Mouse (Mus musculus) midbrain, embryonic 12.5 days (tissue): ENCODE data around the gene Zfp639. TPM values are rescaled to one million over a fixed set of nuclear protein-coding genes. Genes with fewer than 3 reads are reported as not detected.

ENCODE experiments used
- ATAC-seq: fragments of 200-750 bp; cut with Nextera tagmentation; 2 replicates; pipeline ENCODE4 v1.8.0; 2017; ENCODE audit warnings: low read depth, moderate TSS enrichment, moderate library complexity; ENCODE audit not compliant: low FRiP score
- H3K27ac ChIP-seq: fragments of 300-500 bp; sonication (generic); replicated peaks from 2 replicates; pipeline ENCODE4 v1.5.1; 2016; ENCODE audit warnings: mild to moderate bottlenecking
- H3K27me3 ChIP-seq: fragments of 300-500 bp; sonication (generic); 2 replicates; pipeline ENCODE4 v1.6.1; 2016; ENCODE audit warnings: mild to moderate bottlenecking
- H3K36me3 ChIP-seq: fragments of 300-500 bp; sonication (generic); 2 replicates; pipeline ENCODE4 v1.6.1; 2016
- H3K4me1 ChIP-seq: fragments of 300-500 bp; sonication (generic); 2 replicates; pipeline ENCODE4 v1.6.1; 2016
- H3K4me2 ChIP-seq: fragments of 300-500 bp; sonication (generic); replicated peaks from 2 replicates; pipeline ENCODE4 v1.6.1; 2016; ENCODE audit warnings: mild to moderate bottlenecking, moderate library complexity
- H3K4me3 ChIP-seq: fragments of 300-500 bp; sonication (generic); 2 replicates; pipeline ENCODE4 v1.5.1; 2016; ENCODE audit warnings: mild to moderate bottlenecking
- H3K9ac ChIP-seq: fragments of 300-500 bp; sonication (generic); replicated peaks from 2 replicates; pipeline ENCODE4 v1.6.1; 2016; ENCODE audit warnings: mild to moderate bottlenecking, moderate library complexity
- H3K9me3 ChIP-seq: fragments of 300-500 bp; sonication (generic); 2 replicates; pipeline ENCODE4 v1.6.1; 2016; ENCODE audit warnings: mild to moderate bottlenecking
- WGBS: fragments of 180-500 bp; shearing (Covaris S2); methylation state at CpG from one replicate; pipeline ENCODE4 v1.1.7; 2016; 5-methylcytosine and 5-hydroxymethylcytosine counted together
- polyA plus RNA-seq: library from polyadenylated mRNA; unstranded; fragments of >200 nt; fragmentation: Nextera tagmentation; extraction: Ambion mirVana; gene quantifications from 2 replicates; pipeline ENCODE4 v1.2.1, GENCODE M21; 2016

Gene Zfp639
- polyA plus RNA-seq, 1 experiment from 2014 or later = 37.3 TPM

DNA sequence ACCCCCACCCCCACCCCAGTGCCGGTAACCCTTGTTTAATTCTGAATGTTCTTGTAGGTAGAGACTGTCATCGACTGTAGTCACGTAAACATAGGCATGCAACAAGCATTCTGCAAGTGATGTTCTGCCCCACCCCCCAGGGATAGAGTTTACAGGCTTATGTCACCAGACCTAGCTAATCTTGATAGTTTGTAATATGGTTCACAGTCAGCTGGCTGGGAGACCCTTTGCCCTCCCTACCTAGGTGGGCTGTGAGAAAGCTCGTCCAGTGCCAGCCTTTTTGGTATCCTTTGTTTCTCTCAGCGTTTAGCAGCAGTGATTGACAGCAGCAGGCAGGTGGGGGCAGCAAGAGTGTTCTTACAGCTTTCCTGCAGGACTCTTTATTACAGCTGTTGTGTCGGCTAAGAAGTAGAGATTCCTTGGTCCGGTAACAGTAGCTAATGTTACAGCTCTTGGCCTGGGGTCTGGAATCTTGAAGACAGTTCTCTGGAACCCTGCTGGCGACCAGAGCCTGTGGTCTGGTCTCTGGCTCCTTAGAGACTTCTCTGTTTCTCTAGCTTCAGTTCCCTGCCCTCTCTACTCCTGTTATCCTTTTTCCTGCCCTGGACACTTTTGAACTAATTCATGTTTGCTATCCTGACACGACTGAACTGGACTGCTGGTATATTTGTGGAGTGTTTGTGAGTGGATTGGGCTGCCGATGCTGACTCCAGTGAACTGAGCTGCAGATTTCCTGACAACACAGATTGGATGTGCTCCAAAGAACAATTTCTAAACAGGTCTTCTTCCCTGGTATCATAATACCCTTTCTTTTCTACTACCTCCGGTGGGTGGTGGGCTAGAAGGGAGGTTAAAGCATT, 3.5 kb upstream of the Zfp639 start:
- ATAC-seq = no peak
- 64% methylated on average over 11 of the region's 11 CpGs for WGBS
- no peak overlapping the region for H3K9ac ChIP-seq

DNA sequence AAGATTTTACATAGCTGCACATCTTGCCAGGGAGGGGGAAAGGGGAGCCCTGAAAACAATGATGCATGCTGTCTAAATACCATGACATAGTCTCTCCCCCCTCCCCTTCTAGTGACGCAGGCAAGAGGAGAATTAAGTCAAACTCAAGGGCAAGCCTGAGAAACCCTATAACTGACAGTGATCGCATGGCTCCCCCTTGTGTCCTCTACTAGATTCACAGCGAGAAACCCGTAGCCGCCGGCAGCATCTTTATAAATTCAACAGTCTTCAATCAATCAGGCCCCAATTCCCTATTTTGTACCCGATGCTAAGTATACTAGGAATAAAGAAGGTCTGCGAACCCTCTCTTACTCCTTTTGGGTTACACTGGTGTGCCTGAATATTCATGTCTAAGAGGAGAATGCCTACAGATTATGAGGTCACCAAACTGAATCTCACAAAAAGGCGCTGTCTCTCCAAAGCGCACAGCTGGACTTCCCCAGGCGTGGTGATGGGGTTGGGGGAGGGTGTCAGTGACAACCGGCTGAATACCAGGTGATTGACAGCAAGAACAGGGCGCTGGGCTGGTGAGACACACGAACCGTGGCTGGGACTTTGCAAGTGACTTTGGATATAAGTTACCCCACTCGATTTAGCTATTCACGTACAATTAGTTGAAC, 1.3 kb upstream of the Zfp639 start:
- 2% methylated on average over 17 of the region's 17 CpGs for WGBS
- H3K9ac ChIP-seq = no peak overlapping the region
- H3K4me1 ChIP-seq = peaks cover 26% of the 10 kb centered on the region

More for the DNA sequence above, 3.5 kb upstream of the Zfp639 start:
- peaks cover 21% of the 10 kb centered on the region for H3K4me1 ChIP-seq
- H3K27me3 ChIP-seq = no peaks in the 10 kb centered on the region
- no peak overlapping the region for H3K4me3 ChIP-seq
- no peak overlapping the region for H3K27ac ChIP-seq
- no peak overlapping the region for H3K4me2 ChIP-seq
- no peaks in the 10 kb centered on the region for H3K36me3 ChIP-seq
- no peaks in the 10 kb centered on the region for H3K9me3 ChIP-seq

DNA sequence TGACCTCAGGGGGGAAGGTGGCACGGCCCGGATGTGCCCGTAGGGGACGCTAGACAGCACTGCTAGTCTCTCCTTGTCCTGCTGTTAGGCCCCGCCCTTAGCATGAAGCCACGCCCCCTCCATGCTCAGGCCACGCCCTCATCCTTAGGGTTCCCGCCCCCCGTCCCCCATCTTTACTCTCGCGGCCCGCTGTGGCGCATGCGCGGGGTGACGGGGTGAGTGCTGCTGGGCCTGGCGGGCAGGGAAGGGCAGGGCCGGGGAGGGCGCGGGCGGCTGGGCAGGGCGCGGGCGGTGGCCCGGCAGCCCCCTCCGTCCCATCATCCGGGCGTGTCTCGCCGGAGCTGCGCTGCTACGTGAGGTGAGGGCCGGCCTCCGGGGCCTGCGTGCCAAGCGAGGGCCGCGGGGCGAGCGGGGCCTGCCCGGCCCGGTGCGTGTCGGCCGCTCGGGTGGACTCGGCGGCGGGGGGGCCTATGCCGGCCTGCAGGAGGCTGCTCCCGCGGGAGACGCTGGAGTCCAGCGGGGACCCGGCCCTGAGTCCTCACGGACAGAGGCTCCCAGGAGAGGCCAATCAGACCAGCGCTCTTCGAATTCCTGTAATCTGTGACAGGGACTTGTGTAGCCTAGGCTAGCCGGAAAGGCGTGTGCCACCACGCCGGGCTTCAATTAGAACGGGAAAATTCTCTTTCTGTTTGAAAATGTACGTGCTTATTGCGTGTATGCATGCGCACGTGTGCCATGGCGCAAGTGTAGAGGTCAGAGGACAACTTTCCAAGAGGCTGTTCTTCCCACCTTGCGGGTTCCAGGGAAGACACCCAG, 524 bp downstream of the Zfp639 start:
- WGBS = under 1% methylated on average over 68 of the region's 69 CpGs
- Histone ChIP-seq H3K4me1 (peaks cover 26% of the 10 kb centered on the region), H3K9me3 (no peaks in the 10 kb centered on the region), H3K9ac (peak overlapping the region; percentile 92), H3K4me3 (peak overlapping the region; percentile 87), H3K36me3 (peaks cover 7% of the 10 kb centered on the region; the same call in 1 of the 2 replicates), H3K4me2 (peak overlapping the region; percentile 74), H3K27me3 (no peaks in the 10 kb centered on the region), H3K27ac (peak overlapping the region; percentile 80)
- ATAC-seq = peak; percentile 92

More for the DNA sequence above, 1.3 kb upstream of the Zfp639 start:
- H3K4me3 ChIP-seq = peak overlapping the region; percentile 24
- H3K36me3 ChIP-seq = no peaks in the 10 kb centered on the region
- H3K9me3 ChIP-seq = no peaks in the 10 kb centered on the region
- H3K27ac ChIP-seq = no peak overlapping the region
- peak; percentile 36; the same call in 1 of the 2 replicates for ATAC-seq
- H3K4me2 ChIP-seq = peak overlapping the region; percentile 74
- no peaks in the 10 kb centered on the region for H3K27me3 ChIP-seq

DNA sequence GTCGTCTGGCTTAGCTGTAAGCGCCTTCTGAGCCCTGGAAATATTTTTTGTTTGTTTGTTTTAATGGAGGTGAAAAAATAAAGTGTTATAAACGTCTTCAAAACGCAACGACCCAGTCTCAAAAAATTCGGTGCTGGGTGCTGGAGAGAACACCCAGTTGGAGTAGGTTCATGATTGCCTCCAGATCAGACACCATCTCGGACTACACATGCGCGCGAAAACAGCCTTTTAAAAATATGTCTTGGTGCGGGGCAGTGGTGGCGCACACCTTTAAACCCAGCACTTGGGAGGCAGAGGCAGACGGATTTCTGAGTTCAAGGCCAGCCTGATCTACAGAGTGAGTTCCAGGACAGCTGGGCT, 1.1 kb downstream of the Zfp639 start:
- no peak for ATAC-seq
- peak overlapping the region; percentile 92 for H3K9ac ChIP-seq
- no peaks in the 10 kb centered on the region for H3K9me3 ChIP-seq
- peak overlapping the region; percentile 87 for H3K4me3 ChIP-seq
- H3K4me1 ChIP-seq = peaks cover 26% of the 10 kb centered on the region
- H3K36me3 ChIP-seq = peaks cover 13% of the 10 kb centered on the region; the same call in 1 of the 2 replicates
- H3K4me2 ChIP-seq = peak overlapping the region; percentile 74
- H3K27me3 ChIP-seq = no peaks in the 10 kb centered on the region
- 9% methylated on average over 13 of the region's 13 CpGs for WGBS
- peak overlapping the region; percentile 80; the same call in 1 of the 2 replicates for H3K27ac ChIP-seq

DNA sequence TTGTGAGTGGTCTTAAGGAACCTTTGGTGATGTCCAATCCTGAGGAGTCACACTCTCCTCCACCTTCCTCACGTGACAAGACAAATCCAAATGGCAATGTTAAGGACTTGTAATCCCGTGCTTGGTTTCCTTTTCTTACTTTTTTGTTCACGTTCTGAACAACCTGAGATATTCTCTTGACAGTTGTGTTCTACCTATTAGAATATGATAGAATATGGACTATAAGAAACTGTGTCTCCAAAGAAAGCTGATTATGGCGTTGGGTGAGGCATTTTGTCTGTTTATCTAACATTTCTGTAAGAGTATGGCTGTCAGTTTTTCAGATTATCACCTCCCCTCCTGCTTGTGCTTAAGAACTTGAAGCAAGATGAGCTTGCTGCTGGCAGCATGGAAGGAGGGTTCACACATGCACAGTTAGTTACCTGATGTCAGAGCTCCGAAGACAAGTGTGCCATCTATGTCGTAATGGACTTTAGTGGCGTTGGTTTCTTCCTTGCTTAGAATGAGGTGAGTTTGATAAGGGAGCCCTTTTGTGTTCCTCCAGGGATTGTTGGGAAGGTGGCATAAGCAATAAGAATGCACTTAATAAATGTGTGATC, 2.7 kb downstream of the Zfp639 start:
- Histone ChIP-seq H3K36me3 (peaks cover 28% of the 10 kb centered on the region), H3K4me1 (peaks cover 26% of the 10 kb centered on the region), H3K27ac (no peak overlapping the region), H3K9ac (no peak overlapping the region), H3K4me2 (no peak overlapping the region; the same call in 1 of the 2 replicates), H3K27me3 (no peaks in the 10 kb centered on the region), H3K4me3 (no peak overlapping the region), H3K9me3 (no peaks in the 10 kb centered on the region)
- no peak for ATAC-seq
- WGBS = 91% methylated on average over 7 of the region's 7 CpGs

DNA sequence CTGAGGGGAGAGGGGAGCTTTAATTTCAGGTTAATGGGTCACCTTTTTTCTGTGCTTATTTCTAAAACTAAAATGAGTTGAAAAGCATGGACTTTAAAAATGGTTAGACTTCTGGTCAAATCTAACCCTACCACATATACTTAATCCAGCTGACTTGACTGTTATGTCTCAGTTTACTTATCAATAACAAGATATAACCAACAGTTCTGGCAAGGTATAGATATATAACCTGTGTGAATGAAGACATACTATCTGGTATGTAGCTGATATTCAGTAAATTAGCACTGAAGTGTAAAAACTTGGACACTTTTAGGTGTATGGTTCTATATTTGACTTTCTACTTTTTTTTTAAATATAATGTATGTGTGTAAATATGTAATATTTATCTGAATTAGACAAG, 3.5 kb downstream of the Zfp639 start:
- Histone ChIP-seq H3K4me1 (peaks cover 24% of the 10 kb centered on the region), H3K27me3 (no peaks in the 10 kb centered on the region), H3K4me2 (no peak overlapping the region), H3K4me3 (no peak overlapping the region), H3K27ac (no peak overlapping the region), H3K9ac (no peak overlapping the region), H3K9me3 (no peaks in the 10 kb centered on the region), H3K36me3 (peaks cover 32% of the 10 kb centered on the region)
- no peak for ATAC-seq

DNA sequence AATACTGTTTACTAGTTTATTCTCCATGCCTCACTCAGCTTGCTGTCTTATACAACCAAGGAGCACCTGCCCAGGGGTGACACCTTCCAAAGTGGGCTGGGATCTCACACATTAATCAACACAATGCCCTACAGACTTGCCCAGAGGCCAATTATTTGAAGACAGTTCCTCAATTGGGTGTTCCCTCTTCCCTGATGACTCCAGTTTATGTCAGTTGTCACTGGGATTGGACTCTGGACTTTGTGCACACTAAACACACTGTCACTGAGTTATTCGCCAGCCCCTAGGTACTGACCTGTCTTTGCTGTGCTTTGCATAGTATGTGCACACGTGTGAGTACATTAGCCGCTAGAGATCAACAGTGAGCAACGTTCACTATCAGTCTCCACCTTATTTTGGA, 17.1 kb downstream of the Zfp639 start:
- Histone ChIP-seq H3K27me3 (no peaks in the 10 kb centered on the region), H3K9ac (no peak overlapping the region), H3K4me3 (no peak overlapping the region), H3K27ac (no peak overlapping the region), H3K36me3 (peaks cover 18% of the 10 kb centered on the region), H3K4me1 (peaks cover 3% of the 10 kb centered on the region), H3K9me3 (no peaks in the 10 kb centered on the region), H3K4me2 (no peak overlapping the region)
- no peak for ATAC-seq
- 91% methylated on average over 4 of the region's 4 CpGs for WGBS

DNA sequence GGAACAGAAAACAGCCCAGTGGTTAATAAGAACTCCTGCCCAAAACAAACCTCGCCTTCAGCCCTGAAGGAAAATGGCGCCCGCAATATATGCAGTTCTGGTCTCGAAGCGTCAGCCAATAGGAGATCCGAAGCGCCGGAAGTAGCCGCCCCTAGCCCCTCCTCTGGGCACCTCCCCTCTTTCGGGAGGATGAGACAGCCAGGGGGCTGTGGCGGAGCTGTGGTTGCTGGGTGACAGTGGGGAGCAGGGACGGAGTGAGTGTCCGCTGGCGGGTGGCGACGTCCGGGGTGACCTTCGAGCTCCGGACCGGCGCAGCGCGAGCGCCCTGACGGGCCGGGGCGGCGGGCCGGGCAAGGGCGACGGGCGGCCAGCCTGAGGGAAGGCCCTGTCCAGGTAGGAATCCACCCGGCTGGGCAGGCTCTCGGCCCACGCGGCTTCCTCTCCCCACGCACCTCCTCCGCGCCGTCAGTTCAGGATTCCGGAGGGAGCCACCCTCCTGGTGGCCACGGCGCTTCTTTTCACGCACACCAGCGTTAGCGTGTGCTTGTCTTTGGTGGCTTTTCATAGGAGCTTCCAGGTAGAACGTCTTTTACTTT, 19.3 kb downstream of the Zfp639 start, which contains the start of gene Mfn1:
Mfn1 (plus strand) TSS at position 163 of the 596 bp plus-strand sequence.
- peak within 1 kb of the TSS; percentile 75 for H3K4me2 ChIP-seq
- under 1% methylated on average over 47 of the region's 47 CpGs for WGBS
- H3K36me3 ChIP-seq = peaks cover 3% of the 10 kb centered on the region; the same call in 1 of the 2 replicates
- peak within 1 kb of the TSS; percentile 69 for H3K9ac ChIP-seq
- H3K4me3 ChIP-seq = peak within 1 kb of the TSS; percentile 83
- no peaks in the 10 kb centered on the region for H3K9me3 ChIP-seq
- peaks cover 3% of the 10 kb centered on the region for H3K4me1 ChIP-seq
- peak within 1 kb of the TSS; percentile 12; the same call in 1 of the 2 replicates for H3K27ac ChIP-seq
- no peaks in the 10 kb centered on the region for H3K27me3 ChIP-seq
- peak; percentile 99 for ATAC-seq

DNA sequence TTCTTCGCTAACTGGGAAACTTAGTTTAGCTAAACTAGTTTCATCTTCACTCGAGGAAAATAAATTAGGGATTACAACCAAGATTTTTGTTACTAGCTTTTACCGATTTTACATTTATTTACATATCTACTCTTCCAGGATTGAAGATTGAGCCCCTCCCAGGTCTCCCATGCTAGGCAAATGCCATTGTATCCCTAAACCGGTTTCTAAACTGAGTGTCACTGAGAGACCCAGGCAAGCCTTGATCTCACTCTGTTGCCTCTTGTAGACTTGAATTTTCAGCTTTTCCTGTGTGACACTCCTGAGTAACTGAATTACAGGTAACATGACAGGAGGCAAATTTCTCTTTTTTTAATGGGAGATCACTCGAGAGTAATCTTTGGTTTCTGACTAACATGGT, 20.0 kb downstream of the Zfp639 start:
- H3K4me1 ChIP-seq = peaks cover 3% of the 10 kb centered on the region
- no peaks in the 10 kb centered on the region for H3K27me3 ChIP-seq
- H3K36me3 ChIP-seq = peaks cover 8% of the 10 kb centered on the region
- peak overlapping the region; percentile 83 for H3K4me3 ChIP-seq
- H3K9me3 ChIP-seq = no peaks in the 10 kb centered on the region
- H3K27ac ChIP-seq = no peak overlapping the region
- H3K9ac ChIP-seq = no peak overlapping the region; the same call in 1 of the 2 replicates
- H3K4me2 ChIP-seq = peak overlapping the region; percentile 75
- WGBS = 15% methylated on average over 5 of the region's 5 CpGs
- ATAC-seq = no peak

DNA sequence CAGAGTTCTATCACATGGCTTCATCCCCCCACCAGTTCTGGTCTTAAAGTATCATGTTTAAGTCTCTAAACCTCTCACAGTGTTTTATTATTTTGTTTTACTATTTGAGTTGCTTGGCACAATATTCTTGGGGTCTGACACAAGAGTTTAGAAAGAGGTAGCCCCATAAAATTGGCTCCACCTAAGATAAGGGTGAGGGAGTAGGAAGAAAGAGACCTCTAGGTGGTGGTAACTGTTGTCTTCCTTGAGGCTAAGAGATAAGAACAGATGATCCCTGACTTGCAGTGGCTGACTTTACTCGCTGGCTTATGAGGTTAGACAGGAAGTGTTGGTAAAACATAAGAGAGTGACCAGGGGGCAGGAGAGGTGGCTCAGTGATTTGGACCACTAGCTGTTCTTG, 25.6 kb downstream of the Zfp639 start:
- H3K27ac ChIP-seq = no peak overlapping the region
- no peaks in the 10 kb centered on the region for H3K9me3 ChIP-seq
- no peak overlapping the region for H3K4me2 ChIP-seq
- ATAC-seq = no peak
- H3K36me3 ChIP-seq = peaks cover 39% of the 10 kb centered on the region
- H3K27me3 ChIP-seq = no peaks in the 10 kb centered on the region
- WGBS = 90% methylated on average over 1 of the region's 1 CpGs
- no peak overlapping the region for H3K9ac ChIP-seq
- H3K4me1 ChIP-seq = no peaks in the 10 kb centered on the region; the same call in 1 of the 2 replicates
- no peak overlapping the region for H3K4me3 ChIP-seq

DNA sequence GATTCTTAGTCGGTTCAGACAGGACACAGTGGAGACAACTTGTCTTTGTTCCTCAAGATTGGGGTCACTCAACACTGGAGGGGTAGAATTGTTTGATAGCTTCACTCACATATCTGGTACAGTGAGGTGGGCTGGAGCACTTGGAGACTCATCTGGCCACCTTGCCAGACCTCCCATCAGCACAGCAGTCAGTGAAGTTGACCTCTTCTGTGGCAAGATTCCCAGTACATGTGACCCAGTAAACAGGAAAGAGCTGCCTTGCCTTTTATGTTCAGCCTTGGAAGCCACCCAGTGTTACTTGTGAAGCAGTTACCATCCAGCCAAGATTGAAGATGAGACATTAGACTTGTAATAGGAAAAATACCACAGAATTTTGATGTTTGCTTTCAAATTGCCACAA, 27.5 kb downstream of the Zfp639 start:
- Histone ChIP-seq H3K4me2 (no peak overlapping the region), H3K27me3 (no peaks in the 10 kb centered on the region), H3K9ac (no peak overlapping the region), H3K4me1 (no peaks in the 10 kb centered on the region; the same call in 1 of the 2 replicates), H3K27ac (no peak overlapping the region), H3K4me3 (no peak overlapping the region), H3K9me3 (no peaks in the 10 kb centered on the region), H3K36me3 (peaks cover 39% of the 10 kb centered on the region)
- ATAC-seq = no peak
- WGBS = 69% methylated on average over 1 of the region's 1 CpGs
